Mouse (Mus musculus) myocyte (in vitro differentiated cells): ENCODE measurements around the gene Brpf3. TPM values are rescaled to one million over a fixed set of nuclear protein-coding genes. Genes with fewer than 3 reads are reported as not detected.

Experiments
- H3K27me3 ChIP-seq: one replicate; pipeline ENCODE4 v1.6.1; 2011; ENCODE audit not compliant: control insufficient read depth, insufficient read depth, insufficient read length
- H3K36me3 ChIP-seq: one replicate; pipeline ENCODE4 v1.6.1; 2011; ENCODE audit not compliant: control insufficient read depth, insufficient read depth
- H3K4me2 ChIP-seq: one replicate; pipeline ENCODE4 v1.6.1; 2011; ENCODE audit warnings: low read depth, control low read depth
- H3K4me3 ChIP-seq: one replicate; pipeline ENCODE4 v1.5.1; 2011; ENCODE audit warnings: mild to moderate bottlenecking, control low read depth, moderate library complexity
- H3K79me2 ChIP-seq: one replicate; pipeline ENCODE4 v1.6.1; 2011; ENCODE audit not compliant: control insufficient read depth, insufficient read depth
- H3ac ChIP-seq: one replicate; pipeline ENCODE4 v1.6.1; 2011; ENCODE audit not compliant: control insufficient read depth, insufficient read length
- CEBPB ChIP-seq: IDR thresholded peaks from 2 replicates; pipeline ENCODE4 v1.6.1; 2011; ENCODE audit warnings: mild to moderate bottlenecking, moderate library complexity; ENCODE audit not compliant: poor library complexity, insufficient read depth, severe bottlenecking
- E2F4 ChIP-seq: IDR thresholded peaks from one replicate; pipeline ENCODE4 v1.6.1; 2011; ENCODE audit warnings: mild to moderate bottlenecking, control low read depth, moderate library complexity; ENCODE audit not compliant: insufficient read depth
- MAX ChIP-seq: IDR thresholded peaks from one replicate; pipeline ENCODE4 v1.6.1; 2011; ENCODE audit warnings: low read depth, mild to moderate bottlenecking, control low read depth
- MYOD1 ChIP-seq, 3 experiments: IDR thresholded peaks; one replicate each; pipeline ENCODE4 v1.6.1; 2011; ENCODE audit warnings: control low read depth in 2 of 3, low read depth in 2 of 3, mild to moderate bottlenecking in 2 of 3, moderate library complexity in 1 of 3; ENCODE audit not compliant: insufficient read length in 2 of 3, control insufficient read depth in 1 of 3
- MYOG ChIP-seq, 3 experiments: IDR thresholded peaks; one replicate each; pipeline ENCODE4 v1.6.1; 2011; ENCODE audit warnings: control low read depth in 2 of 3, low read depth in 2 of 3, mild to moderate bottlenecking in 2 of 3; ENCODE audit not compliant: insufficient read length in 2 of 3, control insufficient read depth in 1 of 3, insufficient read depth in 1 of 3
- POLR2A ChIP-seq: IDR thresholded peaks from one replicate; pipeline ENCODE4 v1.6.1; 2011; ENCODE audit warnings: low read depth, mild to moderate bottlenecking, control low read depth, moderate library complexity; ENCODE audit not compliant: insufficient read length
- POLR2AphosphoS2 ChIP-seq: IDR thresholded peaks from one replicate; pipeline ENCODE4 v1.6.1; 2011; ENCODE audit warnings: low read depth, control low read depth; ENCODE audit not compliant: insufficient read length
- REST ChIP-seq: IDR thresholded peaks from one replicate; pipeline ENCODE4 v1.6.1; 2011; ENCODE audit warnings: mild to moderate bottlenecking, control low read depth, moderate library complexity; ENCODE audit not compliant: insufficient read depth, insufficient read length
- SRF ChIP-seq: IDR thresholded peaks from one replicate; pipeline ENCODE4 v1.6.1; 2011; ENCODE audit warnings: low read depth; ENCODE audit not compliant: control insufficient read depth, insufficient read length
- TCF12 ChIP-seq: IDR thresholded peaks from one replicate; pipeline ENCODE4 v1.6.1; 2011; ENCODE audit warnings: mild to moderate bottlenecking, control low read depth; ENCODE audit not compliant: poor library complexity, insufficient read depth, severe bottlenecking
- TCF3 ChIP-seq: IDR thresholded peaks from one replicate; pipeline ENCODE4 v1.6.1; 2011; ENCODE audit warnings: low read depth, control low read depth; ENCODE audit not compliant: insufficient read length
- USF1 ChIP-seq: IDR thresholded peaks from one replicate; pipeline ENCODE4 v1.6.1; 2011; ENCODE audit warnings: low read depth, mild to moderate bottlenecking, control low read depth, moderate library complexity
- polyA plus RNA-seq: library from polyadenylated mRNA; unstranded; fragments of >200 nt; fragmentation: generic; extraction: Trizol; gene quantifications from one replicate; pipeline ENCODE4 v1.2.1, GENCODE M21; 2012; ENCODE audit warnings: missing spikeins

Gene Brpf3
- polyA plus RNA-seq, 1 experiment, result 6.7 TPM

DNA sequence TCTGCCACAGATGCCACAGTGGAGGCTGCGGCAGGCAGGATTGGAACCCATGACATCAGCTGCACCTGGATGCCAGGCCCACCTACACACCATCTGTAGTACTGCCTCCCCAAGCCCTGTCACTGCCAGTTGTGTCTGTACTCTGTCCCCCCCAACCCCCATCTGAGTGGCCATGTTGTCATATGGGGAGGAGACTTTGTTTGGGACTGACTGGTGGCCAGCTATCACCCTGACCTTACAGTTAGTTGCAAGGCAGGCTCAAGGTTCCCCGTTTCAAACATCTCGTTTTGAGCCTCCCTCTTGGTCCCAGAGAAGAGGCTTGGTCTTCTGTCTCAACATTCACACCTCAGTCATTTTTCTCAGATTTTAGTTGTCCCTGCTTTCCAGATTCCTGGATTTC is 21.2 kb upstream of the Brpf3 start:
- no peak for TF ChIP-seq SRF
- TF ChIP-seq MYOG (IDR thresholded peaks at IDR 0.05; ENCODE audit: control insufficient read depth in 1 of 3, insufficient read depth in 1 of 3, insufficient read length in 2 of 3, low read depth in 2 of 3), result no peak
- TF ChIP-seq POLR2A, result no peak
- no peak for TF ChIP-seq TCF12
- TF ChIP-seq REST, result no peak
- no peak for TF ChIP-seq E2F4
- no peak for TF ChIP-seq CEBPB
- TF ChIP-seq MAX, result no peak
- TF ChIP-seq MYOD1 (IDR thresholded peaks at IDR 0.05; ENCODE audit: control insufficient read depth in 1 of 3, insufficient read length in 2 of 3, low read depth in 2 of 3), result no peak
- no peak for TF ChIP-seq TCF3
- H3K4me2 ChIP-seq, result no peak overlapping the region

DNA sequence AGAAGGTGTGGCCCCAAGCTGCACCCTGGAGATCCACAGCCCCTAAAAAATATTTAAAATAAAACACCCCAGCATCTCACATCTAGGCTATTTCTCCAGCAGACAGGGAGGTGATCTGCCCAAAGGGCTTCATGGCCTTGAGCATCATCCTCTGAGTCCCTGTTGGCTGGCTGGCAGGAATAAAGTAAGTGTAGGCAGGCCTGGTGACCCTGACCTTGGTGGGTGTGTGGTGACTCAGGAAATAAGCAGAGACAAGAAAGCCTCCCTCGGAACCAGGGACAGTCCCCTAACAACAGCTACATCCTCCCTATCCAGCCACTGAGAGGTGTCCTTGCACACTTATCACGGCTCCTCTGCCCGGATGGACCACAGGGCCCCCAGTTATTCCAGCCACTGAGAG is 20.1 kb upstream of the Brpf3 start:
- Histone ChIP-seq H3K27me3 (no peaks in the 10 kb centered on the region), H3ac (no peak overlapping the region), H3K79me2 (no peaks in the 10 kb centered on the region), H3K4me2 (no peak overlapping the region), H3K36me3 (no peaks in the 10 kb centered on the region), H3K4me3 (no peak overlapping the region)
- TF ChIP-seq MAX (no peak), SRF (no peak), REST (no peak), TCF3 (no peak), POLR2A (no peak), POLR2AphosphoS2 (no peak), USF1 (no peak), CEBPB (no peak), MYOG (IDR thresholded peaks at IDR 0.05; ENCODE audit: control insufficient read depth in 1 of 3, insufficient read depth in 1 of 3, insufficient read length in 2 of 3, low read depth in 2 of 3) (no peak), E2F4 (no peak), MYOD1 (IDR thresholded peaks at IDR 0.05; ENCODE audit: control insufficient read depth in 1 of 3, insufficient read length in 2 of 3, low read depth in 2 of 3) (no peak), TCF12 (no peak)

More for the DNA sequence above, 21.2 kb upstream of the Brpf3 start:
- no peaks in the 10 kb centered on the region for H3K79me2 ChIP-seq
- no peak overlapping the region for H3K4me3 ChIP-seq
- no peaks in the 10 kb centered on the region for H3K36me3 ChIP-seq
- H3K27me3 ChIP-seq, result no peaks in the 10 kb centered on the region
- no peak overlapping the region for H3ac ChIP-seq

- Histone ChIP-seq H3K79me2 (no peaks in the 10 kb centered on the region), H3K4me3 (no peak overlapping the region), H3K36me3 (no peaks in the 10 kb centered on the region), H3ac (no peak overlapping the region), H3K27me3 (no peaks in the 10 kb centered on the region), H3K4me2 (no peak overlapping the region)
- TF ChIP-seq MYOG (IDR thresholded peaks at IDR 0.05; ENCODE audit: control insufficient read depth in 1 of 3, insufficient read depth in 1 of 3, insufficient read length in 2 of 3, low read depth in 2 of 3), result no peak
- TF ChIP-seq MAX, result no peak
- TF ChIP-seq USF1, result no peak
- no peak for TF ChIP-seq TCF12
- no peak for TF ChIP-seq REST
- no peak for TF ChIP-seq SRF
- no peak for TF ChIP-seq TCF3
- TF ChIP-seq POLR2AphosphoS2, result no peak
- no peak for TF ChIP-seq CEBPB
- no peak for TF ChIP-seq MYOD1 (IDR thresholded peaks at IDR 0.05; ENCODE audit: control insufficient read depth in 1 of 3, insufficient read length in 2 of 3, low read depth in 2 of 3)
- TF ChIP-seq POLR2A, result no peak
- TF ChIP-seq E2F4, result no peak
These were observed 19.4 kb upstream of the Brpf3 start for GRCm38 (mm10) chr17:28781290-28782045.

DNA sequence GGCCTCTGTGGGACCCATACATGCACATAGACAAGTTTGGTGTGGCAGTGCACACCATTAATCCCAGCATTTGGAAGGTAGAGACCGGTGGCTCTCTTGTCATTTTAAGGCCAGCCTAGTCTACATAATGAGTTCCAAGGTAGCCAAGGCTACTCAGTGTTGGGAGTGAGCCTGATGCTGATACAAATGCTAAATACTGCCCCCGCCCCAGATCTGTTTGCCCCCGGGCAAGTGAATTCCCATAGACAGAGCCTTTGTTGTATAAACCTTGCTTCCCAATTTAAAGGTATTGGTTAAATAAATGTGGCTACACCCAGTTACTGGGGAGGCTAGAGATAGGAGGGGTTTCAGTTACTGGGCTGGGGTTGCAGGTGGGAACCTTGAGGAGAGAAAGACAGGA is 15.9 kb upstream of the Brpf3 start:
- no peak overlapping the region for H3K4me3 ChIP-seq
- H3K36me3 ChIP-seq, result no peaks in the 10 kb centered on the region
- H3ac ChIP-seq, result no peak overlapping the region
- no peak overlapping the region for H3K4me2 ChIP-seq
- no peaks in the 10 kb centered on the region for H3K27me3 ChIP-seq
- TF ChIP-seq REST (no peak), MYOD1 (IDR thresholded peaks at IDR 0.05; ENCODE audit: control insufficient read depth in 1 of 3, insufficient read length in 2 of 3, low read depth in 2 of 3) (no peak), CEBPB (no peak), MYOG (IDR thresholded peaks at IDR 0.05; ENCODE audit: control insufficient read depth in 1 of 3, insufficient read depth in 1 of 3, insufficient read length in 2 of 3, low read depth in 2 of 3) (no peak), POLR2AphosphoS2 (no peak), SRF (no peak), E2F4 (no peak), TCF12 (no peak)
- no peaks in the 10 kb centered on the region for H3K79me2 ChIP-seq

- Histone ChIP-seq H3K4me3 (no peak overlapping the region), H3K27me3 (no peaks in the 10 kb centered on the region), H3K4me2 (no peak overlapping the region), H3K79me2 (no peaks in the 10 kb centered on the region), H3K36me3 (no peaks in the 10 kb centered on the region), H3ac (no peak overlapping the region)
- TF ChIP-seq E2F4 (no peak), MYOG (IDR thresholded peaks at IDR 0.05; ENCODE audit: control insufficient read depth in 1 of 3, insufficient read depth in 1 of 3, insufficient read length in 2 of 3, low read depth in 2 of 3) (no peak), POLR2A (no peak), SRF (no peak), REST (no peak), CEBPB (no peak), MAX (no peak), MYOD1 (IDR thresholded peaks at IDR 0.05; ENCODE audit: control insufficient read depth in 1 of 3, insufficient read length in 2 of 3, low read depth in 2 of 3) (no peak), TCF12 (no peak), USF1 (no peak), POLR2AphosphoS2 (no peak), TCF3 (no peak)
These were observed 13.4 kb upstream of the Brpf3 start for GRCm38 (mm10) chr17:28787507-28787906.
